ENCODE assay signal across 8 mouse cellular contexts in the genomic region with DNA sequence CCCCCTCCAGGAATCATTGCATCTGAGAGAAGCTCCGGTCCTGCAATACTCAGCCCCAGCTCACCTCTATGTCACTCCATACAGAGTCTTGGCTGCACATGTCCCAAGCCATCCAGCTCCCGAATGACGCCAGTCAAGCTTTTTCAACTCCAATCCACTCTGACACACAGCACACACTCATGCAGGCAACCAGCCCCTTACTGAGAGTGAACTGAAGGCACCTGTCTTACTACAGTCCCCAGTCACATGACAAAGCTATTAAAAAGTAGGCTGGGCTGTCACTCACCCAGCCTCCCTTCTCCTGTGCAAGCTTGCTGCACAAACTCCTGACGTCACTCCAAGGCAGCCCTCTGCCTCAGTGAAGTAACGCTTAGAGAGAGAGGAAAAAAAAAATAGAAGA. TPM values are rescaled to one million over a fixed set of nuclear protein-coding genes. Genes with fewer than 3 reads are reported as not detected.
DNase-seq lines count a peak whose midpoint lies in the region; ATAC-seq lines count a peak whose summit lies in the region.

No protein-coding gene starts in this region.

- peak; percentile 30 to 41 for DNase-seq in layer of hippocampus, adult 18-20 months (ENCODE audit: low spot score in 2 of 2)
- no peak for DNase-seq in layer of hippocampus, adult 9-10 months (ENCODE audit: low spot score)
- peak; percentile 73 for DNase-seq in brain, adult 2 months (ENCODE audit: low read depth, low spot score)
- DNase-seq in layer of hippocampus, postnatal 36 days = peak; percentile 22 to 28

- peak overlapping the region; percentile 68 for H3K4me2 ChIP-seq in forebrain, embryonic 16.5 days (ENCODE audit: low read length)
- H3K4me2 ChIP-seq in stomach, embryonic 16.5 days (ENCODE audit: low read depth, low read length) = peak overlapping the region; percentile 61

- no peaks in the 10 kb centered on the region for H3K27me3 ChIP-seq in forebrain, embryonic 16.5 days (replicated peaks; ENCODE audit: control insufficient read depth, insufficient read depth, low read length)
- H3K27me3 ChIP-seq in stomach, embryonic 16.5 days (ENCODE audit: control insufficient read depth, insufficient read depth, low read length) = no peaks in the 10 kb centered on the region

- WGBS in forebrain, embryonic 16.5 days = 0% methylated on average over 5 of the region's 5 CpGs
- 6% methylated on average over 5 of the region's 5 CpGs for WGBS in stomach, embryonic 16.5 days

- peak overlapping the region; percentile 10; the same call in 1 of the 2 replicates for H3K9ac ChIP-seq in forebrain, embryonic 16.5 days (replicated peaks; ENCODE audit: low read depth, low read length)
- H3K9ac ChIP-seq in stomach, embryonic 16.5 days (ENCODE audit: low read length) = peak overlapping the region; percentile 38

- H3K36me3 ChIP-seq in forebrain, embryonic 16.5 days (ENCODE audit: control insufficient read depth, insufficient read depth) = no peaks in the 10 kb centered on the region
- H3K36me3 ChIP-seq in stomach, embryonic 16.5 days (ENCODE audit: control insufficient read depth, insufficient read depth, low read length) = no peaks in the 10 kb centered on the region

- peaks cover 15% of the 10 kb centered on the region for H3K4me1 ChIP-seq in forebrain, embryonic 16.5 days (replicated peaks; ENCODE audit: control insufficient read depth, insufficient read depth, low read length)
- peaks cover 6% of the 10 kb centered on the region for H3K4me1 ChIP-seq in stomach, embryonic 16.5 days (ENCODE audit: control insufficient read depth, insufficient read depth, low read length)

- H3K4me3 ChIP-seq in forebrain, embryonic 16.5 days (replicated peaks; ENCODE audit: low read length) = peak overlapping the region; percentile 50
- H3K4me3 ChIP-seq in stomach, embryonic 16.5 days (replicated peaks; ENCODE audit: low read length) = peak overlapping the region; percentile 59

- no peak overlapping the region; the same call in 1 of the 2 replicates for H3K27ac ChIP-seq in forebrain, embryonic 16.5 days (ENCODE audit: low read length)
- peak overlapping the region; percentile 80 for H3K27ac ChIP-seq in stomach, embryonic 16.5 days (ENCODE audit: low read length)

- no peaks in the 10 kb centered on the region for H3K9me3 ChIP-seq in forebrain, embryonic 16.5 days (ENCODE audit: control insufficient read depth, low read length)
- H3K9me3 ChIP-seq in stomach, embryonic 16.5 days (replicated peaks; ENCODE audit: control insufficient read depth, low read length) = no peaks in the 10 kb centered on the region

- ATAC-seq in forebrain, embryonic 16.5 days = peak; percentile 91
- peak; percentile 55 to 66 for ATAC-seq in hematopoietic stem cell, adult 5-6 weeks (replicated peaks in 1 of 2; ENCODE audit: insufficient read depth in 1 of 2, low FRiP score in 2 of 2, low TSS enrichment in 1 of 2, low read depth in 1 of 2, poor library complexity in 2 of 2, severe bottlenecking in 2 of 2)
- peak; percentile 54 for ATAC-seq in megakaryocyte progenitor cell, adult 5-6 weeks (replicated peaks; ENCODE audit: poor library complexity)
- peak; percentile 85 for ATAC-seq in stomach, embryonic 16.5 days (ENCODE audit: insufficient read depth, low FRiP score)

RNA-seq across cellular contexts. Expression of a gene that starts 13.9 kb away (rescaled TPM):
- 10 to 100 TPM; 42.4 to 46.8 TPM for total RNA-seq in layer of hippocampus, adult 18-20 months (2021)
- 7.7 and 9.1 TPM in 2 replicates for polyA plus RNA-seq in forebrain, embryonic 16.5 days (2015; fragmentation: Nextera tagmentation; extraction: Ambion mirVana)
- total RNA-seq in hematopoietic stem cell, adult 5-6 weeks (2017) = 2.7 and 3.6 TPM in 2 replicates
- total RNA-seq in layer of hippocampus, postnatal 36 days (2021) = 10 to 100 TPM; 42.8 to 46.1 TPM
- 0.27 TPM in 1 of 2 replicates, not detected in the other for total RNA-seq in megakaryocyte progenitor cell, adult 5-6 weeks (2015)
- total RNA-seq in megakaryocyte progenitor cell, adult 5-6 weeks (2017) = 1.9 TPM in 1 of 2 replicates, not detected in the other
- polyA plus RNA-seq in stomach, embryonic 16.5 days (2015; fragmentation: Nextera tagmentation; extraction: Ambion mirVana) = 6.1 and 6.7 TPM in 2 replicates
